Mouse (Mus musculus) hindbrain, embryonic 13.5 days (tissue): ENCODE measurements around the gene Upk1b. TPM values are rescaled to one million over a fixed set of nuclear protein-coding genes. Genes with fewer than 3 reads are reported as not detected.

Source experiments
- ATAC-seq: fragments of 200-750 bp; cut with Nextera tagmentation; 2 replicates; pipeline ENCODE4 v1.8.0; 2017; ENCODE audit warnings: moderate TSS enrichment; ENCODE audit not compliant: low FRiP score
- H3K27ac ChIP-seq: fragments of 300-500 bp; sonication (generic); 2 replicates; pipeline ENCODE4 v1.5.1; 2015; ENCODE audit warnings: inconsistent platforms, mild to moderate bottlenecking, moderate library complexity
- H3K27me3 ChIP-seq: fragments of 300-500 bp; sonication (generic); 2 replicates; pipeline ENCODE4 v1.6.1; 2015; ENCODE audit warnings: mild to moderate bottlenecking, inconsistent platforms
- H3K36me3 ChIP-seq: fragments of 300-500 bp; sonication (generic); 2 replicates; pipeline ENCODE4 v1.6.1; 2015; ENCODE audit warnings: mild to moderate bottlenecking, inconsistent platforms
- H3K4me1 ChIP-seq: fragments of 300-500 bp; sonication (generic); replicated peaks from 2 replicates; pipeline ENCODE4 v1.6.1; 2015; ENCODE audit warnings: inconsistent platforms
- H3K4me2 ChIP-seq: fragments of 300-500 bp; sonication (generic); 2 replicates; pipeline ENCODE4 v1.6.1; 2015; ENCODE audit warnings: inconsistent platforms, mild to moderate bottlenecking, moderate library complexity
- H3K4me3 ChIP-seq: fragments of 300-500 bp; sonication (generic); 2 replicates; pipeline ENCODE4 v1.5.1; 2015; ENCODE audit warnings: mild to moderate bottlenecking, inconsistent platforms
- H3K9ac ChIP-seq: fragments of 300-500 bp; sonication (generic); 2 replicates; pipeline ENCODE4 v1.6.1; 2015; ENCODE audit warnings: mild to moderate bottlenecking, inconsistent platforms
- H3K9me3 ChIP-seq: fragments of 300-500 bp; sonication (generic); 2 replicates; pipeline ENCODE4 v1.6.1; 2016; ENCODE audit warnings: inconsistent platforms
- WGBS: fragments of 180-500 bp; shearing (Covaris S2); methylation state at CpG from one replicate; pipeline ENCODE4 v1.1.7; 2015; 5-methylcytosine and 5-hydroxymethylcytosine counted together
- polyA plus RNA-seq: library from polyadenylated mRNA; unstranded; fragments of >200 nt; fragmentation: Nextera tagmentation; extraction: Ambion mirVana; gene quantifications from 2 replicates; pipeline ENCODE4 v1.2.1, GENCODE M21; 2015

The Upk1b gene
- polyA plus RNA-seq, 1 experiment from 2014 or later = 0.19 TPM

DNA sequence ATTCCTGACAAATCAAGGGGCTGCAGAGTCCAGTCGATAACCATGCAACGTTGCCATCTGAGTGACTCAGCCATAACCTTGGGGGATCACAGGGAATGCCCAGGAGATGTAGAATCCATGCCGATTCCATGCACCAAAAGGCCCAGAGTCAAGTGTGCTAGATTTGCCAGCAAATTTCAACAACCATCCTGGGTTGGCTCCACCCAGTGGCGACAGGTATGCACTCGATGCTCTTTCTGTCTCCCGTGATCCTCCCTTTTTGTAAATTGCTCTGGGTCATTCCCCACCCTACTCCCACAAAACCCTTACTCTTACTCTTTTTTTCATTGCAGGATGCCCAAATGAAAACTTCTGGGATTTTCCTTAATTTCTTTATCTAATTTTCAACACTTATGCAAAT is 23.8 kb downstream of the Upk1b start:
- Histone ChIP-seq H3K9ac (no peak overlapping the region), H3K4me1 (no peaks in the 10 kb centered on the region), H3K27me3 (no peaks in the 10 kb centered on the region), H3K4me2 (no peak overlapping the region), H3K27ac (no peak overlapping the region), H3K4me3 (no peak overlapping the region), H3K36me3 (no peaks in the 10 kb centered on the region), H3K9me3 (no peaks in the 10 kb centered on the region)
- 56% methylated on average over 6 of the region's 6 CpGs for WGBS
- ATAC-seq = no peak

DNA sequence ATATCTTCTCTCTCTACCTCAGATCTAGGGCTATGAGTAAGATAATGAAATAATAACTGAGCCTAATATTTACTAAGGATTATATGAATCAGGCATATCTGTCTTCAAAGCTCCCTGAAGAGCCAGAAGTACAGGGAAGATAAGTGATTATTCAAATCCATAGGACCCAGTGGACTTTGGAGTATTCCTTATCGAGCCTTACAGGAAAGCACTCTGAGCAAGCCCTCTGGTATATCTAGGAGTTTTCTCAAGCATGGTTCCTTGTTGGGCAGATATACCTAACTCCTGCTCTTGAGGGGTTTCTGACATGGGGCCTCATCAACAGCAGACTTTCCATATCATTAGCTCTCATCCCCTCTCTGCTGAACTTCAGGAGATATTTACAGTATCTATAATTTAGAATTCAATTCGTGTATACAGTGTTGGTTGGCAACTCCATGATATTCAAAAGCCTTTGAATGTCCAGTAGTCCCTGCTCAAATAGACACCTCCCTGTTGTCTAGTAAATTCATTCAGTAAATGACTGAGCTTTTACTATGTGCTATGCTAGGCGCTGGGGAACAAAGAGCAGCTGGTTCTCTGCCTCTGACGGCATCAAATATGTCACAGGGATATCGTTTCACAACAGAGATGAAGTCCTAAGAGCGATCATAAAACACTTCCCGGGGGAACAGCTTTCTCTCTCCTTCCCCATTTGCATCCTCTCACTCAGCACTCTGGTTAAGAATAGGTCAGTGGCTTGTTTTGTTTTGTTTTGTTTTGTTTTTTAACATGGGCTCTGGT is 25.0 kb downstream of the Upk1b start:
- no peak overlapping the region for H3K9ac ChIP-seq
- H3K9me3 ChIP-seq = no peaks in the 10 kb centered on the region
- H3K27ac ChIP-seq = no peak overlapping the region
- no peaks in the 10 kb centered on the region for H3K36me3 ChIP-seq
- no peaks in the 10 kb centered on the region for H3K4me1 ChIP-seq
- H3K27me3 ChIP-seq = no peaks in the 10 kb centered on the region
- no peak overlapping the region for H3K4me2 ChIP-seq
- WGBS = 66% methylated on average over 7 of the region's 7 CpGs
- no peak for ATAC-seq
- H3K4me3 ChIP-seq = no peak overlapping the region

DNA sequence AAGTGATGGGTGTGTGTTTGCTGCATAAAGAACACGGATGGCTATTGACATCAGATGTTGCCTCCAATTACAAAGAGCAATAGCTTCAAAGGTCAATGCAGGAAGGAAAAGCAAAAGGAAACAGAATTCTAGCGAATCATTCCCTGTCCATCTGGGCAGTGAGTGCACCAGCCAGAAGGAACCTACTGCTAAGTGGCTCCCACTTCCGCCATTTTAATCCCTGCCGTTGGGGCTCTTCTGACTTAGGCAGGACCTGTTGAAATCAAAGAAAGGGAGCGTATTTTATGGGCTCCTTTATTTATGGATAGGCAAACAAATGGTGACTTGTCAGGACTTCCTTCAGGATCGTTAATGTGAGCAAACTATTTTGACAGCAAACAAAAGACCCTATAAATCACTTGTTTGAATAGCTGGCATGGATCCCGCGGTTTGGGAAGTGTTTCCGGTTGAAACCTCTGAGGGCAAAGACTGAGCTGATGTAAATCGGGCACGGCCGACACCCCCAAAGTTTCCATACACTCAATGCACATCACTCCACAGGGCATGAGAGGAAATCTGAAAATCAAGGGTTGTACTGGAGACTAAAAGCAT is 27.1 kb downstream of the Upk1b start:
- no peak overlapping the region for H3K9ac ChIP-seq

DNA sequence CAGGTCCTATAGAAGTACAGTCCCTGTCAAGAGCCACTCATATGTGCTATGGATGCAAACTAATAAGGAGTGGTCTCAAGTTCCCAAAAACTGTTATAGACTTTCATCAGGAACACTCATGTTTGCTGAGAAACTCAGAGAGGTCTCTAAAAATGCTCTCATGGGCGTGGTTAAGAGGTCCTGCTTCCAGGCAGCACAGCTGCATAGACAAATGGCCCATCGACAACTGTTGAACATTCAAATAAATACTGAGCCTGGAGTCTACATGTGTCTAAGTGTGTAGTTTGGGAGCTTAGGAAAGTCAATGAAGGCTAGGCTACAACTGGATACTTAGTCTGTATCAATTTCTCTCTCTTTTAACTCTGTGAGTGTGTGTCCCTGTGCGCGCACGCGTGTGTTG is 29.0 kb downstream of the Upk1b start:
- H3K27me3 ChIP-seq = no peaks in the 10 kb centered on the region

More for the DNA sequence above, 27.1 kb downstream of the Upk1b start:
- Histone ChIP-seq H3K36me3 (peaks cover 14% of the 10 kb centered on the region), H3K4me1 (no peaks in the 10 kb centered on the region), H3K9me3 (no peaks in the 10 kb centered on the region), H3K4me3 (no peak overlapping the region), H3K4me2 (no peak overlapping the region), H3K27me3 (no peaks in the 10 kb centered on the region), H3K27ac (no peak overlapping the region)
- no peak for ATAC-seq
- 40% methylated on average over 12 of the region's 12 CpGs for WGBS

DNA sequence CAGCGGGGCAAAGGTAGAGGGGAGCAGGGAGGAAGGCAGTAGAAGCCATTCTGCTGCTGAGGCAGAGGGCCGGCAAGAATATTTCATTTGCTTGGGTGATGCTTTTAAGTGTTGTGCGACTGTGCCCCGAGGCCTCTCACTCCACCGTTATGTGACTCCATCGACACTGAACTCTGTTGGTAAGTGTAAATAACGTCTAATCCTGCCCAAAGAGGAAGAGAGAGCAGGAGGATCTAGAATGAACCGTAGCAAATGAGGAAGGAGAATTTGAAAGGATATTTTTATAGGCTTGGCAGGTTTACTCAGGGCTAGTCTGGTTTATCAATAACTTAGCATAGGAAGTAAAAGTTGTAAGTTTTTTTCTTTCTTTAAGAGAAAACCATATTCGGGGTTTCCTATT is 30.6 kb downstream of the Upk1b start:
- no peak for ATAC-seq
- H3K36me3 ChIP-seq = peaks cover 34% of the 10 kb centered on the region
- H3K9ac ChIP-seq = no peak overlapping the region
- 89% methylated on average over 9 of the region's 9 CpGs for WGBS
- H3K27ac ChIP-seq = no peak overlapping the region
- no peaks in the 10 kb centered on the region for H3K9me3 ChIP-seq
- H3K4me2 ChIP-seq = no peak overlapping the region
- H3K27me3 ChIP-seq = no peaks in the 10 kb centered on the region
- H3K4me1 ChIP-seq = no peaks in the 10 kb centered on the region
- H3K4me3 ChIP-seq = no peak overlapping the region

More for the DNA sequence above, 29.0 kb downstream of the Upk1b start:
- WGBS = 95% methylated on average over 6 of the region's 6 CpGs
- Histone ChIP-seq H3K9ac (no peak overlapping the region), H3K9me3 (no peaks in the 10 kb centered on the region), H3K4me3 (no peak overlapping the region), H3K4me2 (no peak overlapping the region), H3K36me3 (peaks cover 30% of the 10 kb centered on the region), H3K4me1 (no peaks in the 10 kb centered on the region), H3K27ac (no peak overlapping the region)
- ATAC-seq = no peak

DNA sequence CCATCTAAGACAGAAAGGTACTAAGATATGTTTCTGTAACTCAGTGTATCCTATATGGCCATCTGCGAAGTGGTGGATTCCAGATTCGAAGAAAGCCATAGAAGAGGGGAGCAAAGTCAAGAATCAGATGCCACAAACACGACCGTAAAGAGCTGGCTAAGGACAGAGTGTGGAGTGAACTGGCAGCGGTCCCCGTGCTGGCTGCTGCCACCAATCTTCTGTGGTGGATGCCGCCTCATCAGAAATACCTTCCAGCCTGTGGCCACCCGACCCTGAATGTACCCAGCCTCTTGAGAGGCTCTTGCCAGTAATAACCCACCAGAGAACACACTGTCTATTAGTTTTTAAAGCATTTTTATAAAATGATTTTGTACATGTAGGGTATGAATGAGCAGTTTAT is 31.7 kb downstream of the Upk1b start:
- WGBS = 95% methylated on average over 8 of the region's 8 CpGs
- no peak overlapping the region for H3K4me3 ChIP-seq
- H3K27me3 ChIP-seq = no peaks in the 10 kb centered on the region
- H3K9ac ChIP-seq = no peak overlapping the region
- no peaks in the 10 kb centered on the region for H3K9me3 ChIP-seq
- no peak overlapping the region for H3K4me2 ChIP-seq
- H3K4me1 ChIP-seq = no peaks in the 10 kb centered on the region
- H3K27ac ChIP-seq = no peak overlapping the region
- no peak for ATAC-seq
- peaks cover 43% of the 10 kb centered on the region for H3K36me3 ChIP-seq

DNA sequence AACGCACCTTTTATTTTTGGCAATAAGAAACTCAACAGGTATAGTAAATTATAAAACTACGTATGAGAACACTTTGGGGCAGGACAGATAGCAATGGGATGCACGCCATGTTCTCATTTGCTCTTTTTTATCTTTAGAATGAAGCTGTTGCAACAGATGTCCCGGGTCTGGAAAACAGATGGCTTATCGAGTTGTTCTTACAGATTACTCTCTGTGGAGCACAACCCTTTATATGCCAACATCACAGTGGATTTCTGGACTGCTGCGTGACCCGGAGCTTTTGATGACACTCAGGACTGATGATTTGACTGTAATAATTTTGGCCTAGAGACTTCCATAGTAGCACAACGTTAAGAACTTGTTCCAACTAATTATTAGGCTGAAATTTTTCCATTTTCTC is 32.4 kb downstream of the Upk1b start:
- no peak for ATAC-seq
- H3K36me3 ChIP-seq = peaks cover 49% of the 10 kb centered on the region
- H3K4me2 ChIP-seq = no peak overlapping the region
- WGBS = 83% methylated on average over 8 of the region's 8 CpGs
- no peak overlapping the region for H3K9ac ChIP-seq
- no peaks in the 10 kb centered on the region for H3K27me3 ChIP-seq
- no peak overlapping the region for H3K27ac ChIP-seq
- no peaks in the 10 kb centered on the region for H3K4me1 ChIP-seq
- H3K4me3 ChIP-seq = no peak overlapping the region
- H3K9me3 ChIP-seq = no peaks in the 10 kb centered on the region

DNA sequence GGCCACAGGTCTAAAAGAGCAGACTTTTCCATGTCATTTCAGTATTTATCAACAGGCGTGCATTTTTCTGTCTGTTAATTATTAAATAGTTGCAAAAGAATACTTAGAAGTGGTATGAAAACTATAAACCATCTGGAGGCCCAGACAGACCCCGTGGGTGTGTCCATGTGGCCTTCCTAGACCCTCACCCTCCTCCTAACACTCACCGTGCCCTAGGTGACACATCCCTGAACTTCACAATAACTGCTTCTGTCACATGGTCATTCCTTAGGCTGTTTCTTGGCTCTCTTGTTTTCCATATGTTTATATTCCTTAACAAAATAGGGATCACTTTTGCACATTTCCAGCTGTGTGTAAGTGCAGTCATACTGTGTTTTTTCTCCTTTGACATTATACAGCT is 33.5 kb downstream of the Upk1b start:
- H3K36me3 ChIP-seq = peaks cover 57% of the 10 kb centered on the region
- WGBS = 72% methylated on average over 3 of the region's 3 CpGs
- H3K9ac ChIP-seq = no peak overlapping the region
- no peak for ATAC-seq
- H3K27me3 ChIP-seq = no peaks in the 10 kb centered on the region
- H3K4me2 ChIP-seq = no peak overlapping the region
- H3K9me3 ChIP-seq = no peaks in the 10 kb centered on the region
- H3K27ac ChIP-seq = no peak overlapping the region
- H3K4me1 ChIP-seq = no peaks in the 10 kb centered on the region
- H3K4me3 ChIP-seq = no peak overlapping the region

DNA sequence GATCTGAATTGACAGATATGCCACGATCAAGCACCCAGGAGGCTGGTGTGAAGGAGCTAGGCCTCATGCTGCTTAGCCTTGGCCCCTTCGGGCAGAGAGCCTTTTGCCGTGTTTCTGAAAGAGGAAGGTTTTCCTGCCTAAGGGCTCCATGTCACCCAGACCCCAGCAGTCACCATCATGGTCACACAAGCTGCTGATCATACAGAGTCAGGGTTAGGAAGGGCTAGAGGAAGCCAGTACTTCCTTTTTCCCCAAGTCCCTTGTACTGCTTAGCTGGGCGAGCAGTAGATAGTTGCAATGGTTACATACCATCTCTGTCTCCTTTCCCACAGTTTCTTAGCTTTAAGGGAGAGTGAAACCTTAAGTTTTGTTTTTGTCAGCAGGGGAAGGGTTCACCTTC is 36.6 kb downstream of the Upk1b start:
- H3K9ac ChIP-seq = no peak overlapping the region
- H3K9me3 ChIP-seq = no peaks in the 10 kb centered on the region
- WGBS = 89% methylated on average over 4 of the region's 4 CpGs
- no peaks in the 10 kb centered on the region for H3K4me1 ChIP-seq
- no peak overlapping the region for H3K4me3 ChIP-seq
- no peak overlapping the region for H3K4me2 ChIP-seq
- H3K27ac ChIP-seq = no peak overlapping the region
- ATAC-seq = no peak
- H3K27me3 ChIP-seq = no peaks in the 10 kb centered on the region
- peaks cover 69% of the 10 kb centered on the region for H3K36me3 ChIP-seq

DNA sequence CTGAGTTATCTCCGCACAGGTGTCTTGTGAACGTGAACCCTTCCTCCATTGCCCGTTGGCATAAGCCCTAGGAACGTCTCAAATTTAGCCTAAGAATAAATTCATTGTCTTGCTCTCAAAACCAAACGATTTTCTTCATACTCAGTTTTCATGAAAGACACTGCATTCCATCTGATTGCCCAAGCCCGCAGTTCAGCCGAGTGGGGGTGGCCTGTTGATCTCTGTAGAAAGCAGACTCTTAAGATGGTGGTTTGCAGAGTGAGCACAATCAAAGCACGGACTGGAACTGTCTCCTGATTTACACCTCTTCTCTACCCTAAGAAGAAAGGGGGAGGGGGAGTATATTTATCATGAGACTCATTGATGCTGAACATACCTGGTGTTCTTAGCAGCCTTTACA is 37.7 kb downstream of the Upk1b start:
- 89% methylated on average over 8 of the region's 8 CpGs for WGBS
- Histone ChIP-seq H3K4me1 (no peaks in the 10 kb centered on the region), H3K4me3 (no peak overlapping the region), H3K27ac (no peak overlapping the region), H3K36me3 (peaks cover 69% of the 10 kb centered on the region), H3K9ac (no peak overlapping the region), H3K4me2 (no peak overlapping the region), H3K27me3 (no peaks in the 10 kb centered on the region), H3K9me3 (no peaks in the 10 kb centered on the region)
- ATAC-seq = no peak

DNA sequence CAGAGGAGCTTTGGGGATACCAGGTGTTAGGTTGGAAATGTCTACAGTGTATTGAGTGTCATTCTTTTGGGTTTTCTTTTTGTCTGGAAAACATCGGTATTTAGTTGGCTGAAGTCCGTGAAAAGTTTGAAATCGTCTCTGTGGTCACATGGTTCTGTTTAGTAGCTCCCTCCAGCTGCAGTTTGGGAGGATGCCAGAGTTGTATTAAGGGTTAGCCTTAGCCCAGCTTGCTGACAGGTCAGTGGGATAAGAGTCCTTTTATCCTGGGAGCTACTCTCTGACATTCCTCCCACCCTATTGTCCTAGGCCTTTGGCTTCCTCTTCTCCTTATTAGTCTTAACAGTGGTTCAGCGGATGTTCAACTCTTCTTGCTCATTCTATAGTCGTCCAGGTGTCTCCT is 38.2 kb downstream of the Upk1b start:
- H3K4me1 ChIP-seq = no peaks in the 10 kb centered on the region
- H3K4me3 ChIP-seq = no peak overlapping the region
- no peaks in the 10 kb centered on the region for H3K9me3 ChIP-seq
- no peak overlapping the region for H3K4me2 ChIP-seq
- WGBS = 89% methylated on average over 5 of the region's 5 CpGs
- peaks cover 66% of the 10 kb centered on the region for H3K36me3 ChIP-seq
- no peak overlapping the region for H3K27ac ChIP-seq
- H3K27me3 ChIP-seq = no peaks in the 10 kb centered on the region
- no peak overlapping the region for H3K9ac ChIP-seq
- no peak for ATAC-seq

DNA sequence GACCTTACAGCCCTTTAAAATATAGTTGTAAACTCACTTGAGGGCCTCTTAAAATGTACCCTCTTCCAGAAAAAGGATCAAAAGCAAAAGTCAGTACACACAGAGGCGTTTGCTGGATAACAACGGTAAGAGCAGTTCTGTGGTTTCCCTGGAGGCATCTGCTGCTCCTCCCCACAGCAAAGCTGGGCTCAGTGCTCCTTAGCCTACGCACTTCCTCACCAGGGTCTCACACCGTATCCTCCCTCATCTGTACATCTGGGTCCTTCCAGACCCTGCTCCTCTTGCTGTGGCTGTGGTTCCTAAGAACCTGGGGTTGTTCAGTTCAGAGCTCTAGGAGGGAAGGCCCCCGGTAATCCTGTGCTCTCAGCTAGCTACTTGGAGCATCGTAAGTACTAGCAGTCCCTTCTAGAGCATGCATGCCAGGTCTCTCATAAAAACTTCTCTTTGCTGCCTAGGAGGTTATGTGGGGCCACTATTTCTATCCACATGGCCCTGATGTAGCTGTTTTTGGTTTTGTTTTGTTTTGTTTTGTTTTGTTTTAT is 39.2 kb downstream of the Upk1b start:
- ATAC-seq = no peak
- no peaks in the 10 kb centered on the region for H3K4me1 ChIP-seq
- no peaks in the 10 kb centered on the region for H3K9me3 ChIP-seq
- no peak overlapping the region for H3K27ac ChIP-seq
- peaks cover 59% of the 10 kb centered on the region for H3K36me3 ChIP-seq
- H3K9ac ChIP-seq = no peak overlapping the region
- no peaks in the 10 kb centered on the region for H3K27me3 ChIP-seq
- no peak overlapping the region for H3K4me2 ChIP-seq
- WGBS = 86% methylated on average over 6 of the region's 6 CpGs
- H3K4me3 ChIP-seq = no peak overlapping the region

DNA sequence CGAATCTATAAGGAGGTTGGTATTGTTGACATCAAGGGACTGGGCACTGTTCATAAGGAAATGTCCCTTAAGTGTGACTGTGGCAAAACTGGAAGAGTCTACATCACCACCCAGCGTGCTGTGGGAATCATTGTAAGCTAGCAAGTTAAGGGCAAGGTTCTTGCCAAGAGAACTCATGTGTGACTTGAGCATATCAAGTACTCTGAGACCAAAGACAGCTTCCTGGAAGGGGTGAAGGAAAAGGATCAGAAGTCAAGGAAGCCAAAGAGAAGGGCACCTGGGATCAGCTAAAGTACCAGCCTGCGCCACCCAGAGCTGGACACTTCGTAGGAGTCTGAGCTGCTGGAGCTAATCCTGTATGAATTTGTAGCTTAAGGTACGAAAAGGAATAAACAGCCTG is 39.9 kb downstream of the Upk1b start:
- no peak for ATAC-seq
- Histone ChIP-seq H3K27ac (no peak overlapping the region), H3K4me2 (no peak overlapping the region), H3K36me3 (peaks cover 56% of the 10 kb centered on the region), H3K9ac (no peak overlapping the region), H3K27me3 (no peaks in the 10 kb centered on the region), H3K4me1 (no peaks in the 10 kb centered on the region), H3K4me3 (no peak overlapping the region), H3K9me3 (no peaks in the 10 kb centered on the region)
- WGBS = 95% methylated on average over 5 of the region's 5 CpGs
